Mouse (Mus musculus): Measurements from ENCODE around the gene Tbc1d2b. TPM values are rescaled to one million over a fixed set of nuclear protein-coding genes. Genes with fewer than 3 reads are reported as not detected.

The Tbc1d2b gene
- total RNA-seq, 2 experiments from 2014 or later: 8.7 to 10.0 TPM

- DNase-seq (ENCODE audit: extremely low spot score in 1 of 2, low spot score in 1 of 2): no peak
Measured at GRCm38 (mm10) chr9:90266059-90266458, 4.5 kb downstream of the Tbc1d2b start.

DNA sequence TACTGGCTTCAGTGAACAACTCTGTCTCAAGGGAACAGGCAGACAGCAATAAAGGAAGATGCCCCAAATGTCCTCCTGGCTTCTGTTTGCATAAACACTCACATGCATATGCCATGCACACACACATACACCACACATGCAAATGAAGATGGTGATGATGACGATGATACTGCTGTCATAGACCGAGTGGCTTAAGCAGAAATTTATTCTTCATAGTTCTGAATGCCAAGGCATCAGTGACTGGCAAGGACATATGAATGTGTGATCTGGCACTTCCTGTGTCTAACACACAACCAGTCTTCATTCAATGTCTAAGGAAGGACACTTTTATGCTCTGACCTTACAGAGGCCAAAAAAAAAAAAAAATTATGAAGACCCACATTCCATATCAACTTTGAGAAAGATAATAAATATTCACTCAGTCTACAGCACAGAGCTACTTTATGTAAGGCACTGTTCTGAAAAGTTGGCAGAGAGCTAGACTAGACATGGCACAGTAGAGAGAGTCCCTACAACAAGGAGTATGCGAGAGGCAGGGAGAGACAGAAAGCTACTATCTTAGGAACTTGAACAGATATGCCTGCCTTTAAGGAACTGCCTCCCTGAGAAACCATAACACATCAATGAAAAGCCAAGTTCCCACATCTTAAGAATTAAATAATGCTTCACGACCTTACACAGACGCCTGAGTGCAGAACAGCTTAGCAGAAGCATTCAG lies 5.1 kb downstream of the Tbc1d2b start:
- DNase-seq (ENCODE audit: extremely low spot score in 1 of 2, low spot score in 1 of 2): no peak

DNA sequence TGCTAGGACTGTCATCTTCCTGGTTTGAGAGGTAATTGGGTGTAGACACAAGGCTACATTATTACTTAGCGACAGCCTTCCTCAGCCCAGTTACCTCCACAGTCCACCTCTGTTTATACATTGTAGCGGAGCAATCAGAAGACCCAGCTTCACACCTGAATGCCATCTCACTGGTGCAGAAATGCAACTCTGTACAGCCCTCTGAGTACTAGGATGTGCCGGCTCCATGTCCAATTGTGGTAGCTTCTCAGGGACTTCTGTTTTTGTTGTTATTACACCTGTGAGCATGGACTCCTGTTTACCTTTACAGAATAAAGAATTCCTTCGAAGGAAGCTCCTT lies 7.3 kb downstream of the Tbc1d2b start:
- DNase-seq (ENCODE audit: extremely low spot score in 1 of 2, low spot score in 1 of 2): no peak

DNA sequence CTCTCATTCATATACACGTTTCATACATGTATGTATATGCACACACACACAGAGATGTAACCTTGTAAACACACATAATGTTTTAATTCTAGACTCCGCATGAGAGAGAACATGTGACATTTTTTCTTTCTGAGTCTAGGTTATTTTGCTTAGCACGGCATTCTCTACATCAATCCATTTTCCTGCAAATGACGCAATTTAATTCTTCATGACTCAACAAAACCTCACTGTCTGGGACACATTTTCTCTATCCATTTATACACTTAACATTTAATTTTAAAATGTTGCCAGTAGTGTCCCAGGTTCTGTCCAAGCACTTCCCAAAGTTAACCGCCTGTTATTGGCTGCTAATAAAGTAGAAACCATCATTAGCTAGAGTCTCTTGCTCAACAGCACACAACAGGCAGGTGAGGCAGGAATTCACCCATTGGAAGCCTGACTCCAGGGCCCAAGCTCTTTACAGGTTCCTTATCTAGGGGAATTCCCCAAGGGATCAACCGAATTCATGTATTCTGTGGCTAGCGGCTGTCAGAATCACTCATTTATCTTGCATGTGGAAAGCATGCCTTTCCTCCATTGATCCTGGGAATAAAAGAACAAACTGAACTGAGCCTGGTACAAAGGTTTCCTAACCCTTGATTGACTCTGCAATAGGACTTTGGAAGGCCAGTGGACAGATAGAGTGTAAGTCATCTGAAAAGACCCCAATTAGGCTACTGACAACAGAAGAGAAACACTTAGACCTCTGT lies 7.8 kb downstream of the Tbc1d2b start:
- no peak for DNase-seq (ENCODE audit: extremely low spot score in 1 of 2, low spot score in 1 of 2)

DNA sequence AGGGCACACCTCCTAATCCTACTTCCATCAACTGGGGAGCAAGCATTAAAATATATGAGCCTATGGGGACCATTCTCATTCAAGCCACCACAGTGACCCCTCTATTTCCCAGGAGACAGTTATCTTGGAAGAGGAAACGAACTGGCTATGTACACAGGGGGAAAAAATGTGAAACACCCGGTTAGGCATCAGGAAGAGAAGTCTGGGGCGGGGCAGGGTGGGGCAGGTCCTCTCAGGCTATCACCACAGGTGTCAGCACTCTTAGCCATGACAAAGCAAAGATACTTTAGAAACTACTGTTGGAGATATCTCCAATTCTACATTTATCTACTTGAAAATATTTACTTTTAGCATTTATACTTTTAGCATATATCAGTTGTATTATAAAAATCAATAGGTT lies 8.5 kb downstream of the Tbc1d2b start:
- DNase-seq (ENCODE audit: extremely low spot score in 1 of 2, low spot score in 1 of 2): no peak

- no peak for DNase-seq (ENCODE audit: extremely low spot score in 1 of 2, low spot score in 1 of 2)
Measured at GRCm38 (mm10) chr9:90260600-90261375, 9.8 kb downstream of the Tbc1d2b start.

- no peak for DNase-seq (ENCODE audit: extremely low spot score in 1 of 2, low spot score in 1 of 2)
Measured at GRCm38 (mm10) chr9:90260079-90260478, 10.5 kb downstream of the Tbc1d2b start.

DNA sequence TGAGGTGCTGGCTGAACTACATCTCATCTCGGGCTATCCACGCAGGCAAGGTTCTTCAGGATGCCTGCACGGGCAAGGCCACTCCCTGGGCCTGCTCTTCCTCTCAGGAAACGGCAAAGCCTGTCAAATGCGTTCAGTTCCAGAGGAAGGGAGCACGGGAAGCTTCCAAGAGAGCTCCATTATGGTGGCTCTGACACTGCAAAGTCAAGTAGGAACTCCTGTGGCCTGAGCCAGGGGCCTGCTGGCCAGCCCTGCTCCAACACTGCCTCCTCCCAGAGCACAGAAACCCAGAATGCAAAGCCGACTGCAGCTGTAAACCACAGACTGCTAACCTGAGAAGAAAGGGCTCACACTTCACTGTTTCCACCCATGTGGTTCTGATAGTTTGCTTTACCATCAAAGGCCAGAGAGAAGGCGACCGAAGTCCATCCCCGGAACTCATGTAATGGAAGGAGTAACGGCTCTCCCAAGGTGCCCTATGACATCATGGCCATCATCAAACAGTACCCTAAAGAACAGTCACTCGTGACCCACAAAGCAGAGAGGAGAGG lies 11.1 kb downstream of the Tbc1d2b start:
- DNase-seq (ENCODE audit: extremely low spot score in 1 of 2, low spot score in 1 of 2): no peak

DNA sequence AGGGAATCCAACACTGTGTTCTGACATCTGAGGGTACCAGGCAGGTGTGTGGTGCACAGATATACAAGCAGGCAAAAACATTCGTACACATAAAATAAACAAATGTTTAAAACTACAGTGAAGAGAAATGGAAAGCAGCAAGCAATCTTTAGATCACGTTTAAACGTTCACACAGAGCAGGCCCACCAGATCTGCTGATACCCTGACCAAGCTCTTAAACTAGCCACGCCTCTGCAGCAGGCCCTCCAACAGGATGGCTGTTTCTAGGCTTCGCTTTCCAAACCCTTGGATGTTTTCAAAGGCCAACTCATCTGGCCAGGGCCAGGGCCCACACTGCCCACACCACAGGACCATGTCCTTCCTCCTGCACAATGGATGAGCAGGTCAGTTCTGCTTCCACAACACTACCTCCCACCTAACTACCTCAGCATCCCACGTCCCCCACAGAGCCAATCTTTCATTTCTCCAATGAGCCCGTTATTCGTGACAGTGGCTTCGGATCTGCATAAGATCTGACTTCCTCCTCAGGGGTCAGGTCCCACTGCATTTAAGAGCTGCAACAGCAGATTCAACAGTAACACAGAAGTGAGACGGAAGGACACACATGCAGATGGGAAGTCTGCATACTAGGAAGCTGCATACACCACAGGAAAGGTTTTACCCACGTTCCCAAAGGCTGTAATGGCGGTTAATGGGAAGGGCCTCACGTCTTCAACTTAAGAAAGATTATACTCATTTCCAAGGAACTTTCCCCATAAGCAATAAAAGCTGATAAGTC lies 12.7 kb downstream of the Tbc1d2b start:
- no peak for DNase-seq (ENCODE audit: extremely low spot score in 1 of 2, low spot score in 1 of 2)

GRCm38 (mm10) chr9:90257220-90257619 lies 13.4 kb downstream of the Tbc1d2b start:
- no peak for DNase-seq (ENCODE audit: extremely low spot score in 1 of 2, low spot score in 1 of 2)

GRCm38 (mm10) chr9:90255844-90256405 lies 14.7 kb downstream of the Tbc1d2b start:
- DNase-seq (ENCODE audit: extremely low spot score in 1 of 2, low spot score in 1 of 2): no peak

DNA sequence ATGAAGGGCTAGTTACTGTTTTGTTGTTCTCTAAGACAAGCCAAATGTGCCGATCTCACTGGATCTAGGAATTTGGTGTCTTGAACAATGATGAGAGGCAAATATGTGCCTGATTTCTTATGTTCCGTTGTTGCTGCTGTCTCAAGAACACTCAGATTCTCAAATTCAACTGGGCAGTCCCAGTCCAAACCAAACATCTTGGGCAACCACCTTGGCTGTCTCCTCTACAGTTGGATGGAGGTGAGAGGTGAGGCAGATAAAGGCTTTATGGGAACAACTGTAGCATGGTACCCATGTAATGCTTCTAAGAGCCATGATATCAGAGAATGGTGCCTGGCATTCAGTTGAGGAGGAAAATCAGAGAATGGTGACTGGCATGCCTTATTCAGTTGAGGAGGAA lies 17.4 kb downstream of the Tbc1d2b start:
- DNase-seq (ENCODE audit: extremely low spot score in 1 of 2, low spot score in 1 of 2): no peak

DNA sequence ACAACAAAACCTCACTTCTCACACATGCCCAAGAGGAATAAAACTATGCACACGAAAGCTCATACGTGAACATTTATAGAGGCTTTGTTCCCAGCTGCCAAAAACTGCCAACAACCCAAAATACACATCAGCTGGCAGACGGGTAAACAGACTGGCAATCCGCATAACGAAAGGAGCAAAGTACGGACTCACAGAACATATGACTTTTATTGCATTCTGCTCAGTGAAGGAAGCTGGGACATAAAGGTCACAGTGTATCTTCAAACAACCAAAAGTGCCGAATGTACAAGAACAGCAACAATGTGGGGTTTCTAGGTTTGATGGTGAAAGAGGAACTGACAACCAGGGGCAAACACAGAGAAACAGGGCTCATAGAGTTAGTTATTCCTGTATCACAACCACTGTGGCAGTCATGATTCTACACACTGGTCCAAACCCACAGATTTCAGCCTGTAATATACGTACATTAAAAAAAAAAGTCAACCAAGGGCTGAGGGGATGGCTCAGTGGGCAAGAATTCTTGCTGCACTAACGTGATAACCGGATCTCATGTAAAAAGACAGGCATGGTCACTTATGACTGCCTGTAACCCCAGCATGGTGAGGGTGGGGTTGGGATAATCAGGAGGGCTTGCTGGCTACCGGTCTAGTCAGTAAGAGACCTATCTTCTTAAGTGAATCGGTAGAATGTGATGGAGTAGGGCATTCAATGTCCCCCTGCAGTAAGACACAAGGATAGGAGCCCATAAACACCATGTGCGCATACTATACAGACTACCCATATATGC lies 19.4 kb downstream of the Tbc1d2b start:
- no peak for DNase-seq (ENCODE audit: extremely low spot score in 1 of 2, low spot score in 1 of 2)

- no peak for DNase-seq (ENCODE audit: extremely low spot score in 1 of 2, low spot score in 1 of 2)
Measured at GRCm38 (mm10) chr9:90250141-90250775, 20.3 kb downstream of the Tbc1d2b start.

GRCm38 (mm10) chr9:90249036-90249435 lies 21.6 kb downstream of the Tbc1d2b start:
- no peak for DNase-seq (ENCODE audit: extremely low spot score in 1 of 2, low spot score in 1 of 2)

- DNase-seq (ENCODE audit: extremely low spot score in 1 of 2, low spot score in 1 of 2): no peak
Measured at GRCm38 (mm10) chr9:90248326-90248725, 22.3 kb downstream of the Tbc1d2b start.

DNA sequence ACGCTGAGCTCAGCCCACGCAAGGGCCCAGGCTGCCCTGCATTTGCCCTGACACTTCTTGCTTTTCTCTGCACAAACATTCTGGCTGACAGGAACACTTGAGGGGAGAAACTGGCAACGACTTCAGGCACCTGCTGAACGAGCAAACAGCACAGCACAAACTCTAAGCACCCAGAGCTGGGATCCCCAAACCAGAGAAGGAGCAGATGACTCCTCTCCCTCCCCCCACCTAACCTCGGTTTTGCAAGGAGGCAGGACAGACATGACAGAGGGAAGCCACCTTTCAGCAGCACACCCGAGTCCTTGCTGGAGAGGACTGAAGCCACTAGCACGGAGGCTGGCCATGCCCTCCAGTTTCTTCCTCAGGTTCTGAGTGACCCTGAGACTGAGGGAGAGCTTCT lies 23.3 kb downstream of the Tbc1d2b start:
- no peak for DNase-seq (ENCODE audit: extremely low spot score in 1 of 2, low spot score in 1 of 2)

DNA sequence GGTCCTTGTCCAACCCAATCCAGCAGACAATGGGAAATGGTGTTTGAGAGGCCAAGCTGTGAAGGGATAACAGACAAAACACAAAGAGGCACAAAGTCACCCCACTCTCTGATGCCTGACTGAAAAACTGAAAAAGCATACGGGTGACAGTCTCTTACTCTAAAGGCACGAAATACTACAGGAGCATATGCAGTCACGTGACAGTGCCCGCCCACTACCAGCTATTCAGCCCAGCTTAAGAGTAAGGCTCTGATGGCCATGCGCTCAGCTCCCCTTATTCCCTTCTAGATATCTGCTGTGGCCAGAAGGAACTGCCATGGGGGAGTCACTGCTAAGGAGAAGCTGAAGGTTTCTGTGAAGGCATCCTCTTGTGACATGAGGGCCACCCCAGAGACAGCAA lies 24.8 kb downstream of the Tbc1d2b start:
- DNase-seq (ENCODE audit: extremely low spot score in 1 of 2, low spot score in 1 of 2): no peak

GRCm38 (mm10) chr9:90245206-90245605 lies 25.4 kb downstream of the Tbc1d2b start:
- DNase-seq (ENCODE audit: extremely low spot score in 1 of 2, low spot score in 1 of 2): no peak

Data from layer of hippocampus, postnatal 25 days (tissue).